Mouse (Mus musculus): ENCODE measurements around the gene Mup15. TPM values are rescaled to one million over a fixed set of nuclear protein-coding genes. Genes with fewer than 3 reads are reported as not detected.
"Not testable (repeated sequence)": the region's sequence is repeated elsewhere in the genome, so short reads cannot be mapped to it uniquely, and the experiment has no call there.

Mup15 gene
- total RNA-seq (2021): not detected

DNA sequence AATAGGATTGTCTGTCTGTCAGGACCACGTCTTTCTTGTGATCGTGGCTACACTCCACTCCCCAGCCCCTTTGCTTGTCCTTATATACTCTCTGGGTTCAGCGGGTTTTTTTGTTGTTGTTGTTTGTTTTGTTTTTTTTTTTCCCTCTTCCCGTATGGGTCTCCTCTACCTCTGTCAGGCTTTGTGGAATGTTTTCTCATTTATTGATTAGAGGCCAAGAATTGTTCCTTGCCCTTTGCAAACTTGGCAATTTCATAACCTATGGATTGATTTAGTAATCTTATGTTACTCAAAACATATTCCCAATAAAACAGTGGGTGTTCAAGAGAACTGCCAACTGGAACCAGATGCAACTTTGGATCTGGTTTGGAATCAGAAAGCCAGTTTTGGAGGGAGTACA, at the start of gene Mup15:
Mup15 (minus strand) TSS at position 101 of the 400 bp plus-strand sequence.
- not testable (repeated sequence) for DNase-seq

Other genes starting within 250 kb of the Mup15 start
- not detected for gene Mup13, start 211.5 kb downstream of the Mup15 start, total RNA-seq (2021)
- gene Mup14, start 135.7 kb downstream of the Mup15 start, total RNA-seq (2021): not detected
- gene Mup16, start 79.8 kb upstream of the Mup15 start, total RNA-seq (2021): not detected
- gene Mup17, start 156.1 kb upstream of the Mup15 start, total RNA-seq (2021): not detected
- not detected for gene Mup18, start 234.4 kb upstream of the Mup15 start, total RNA-seq (2021)

All from heart, postnatal 4 days (tissue).